Mouse (Mus musculus) heart, postnatal 14 days (tissue): ENCODE results near the gene Kcng3. TPM values are rescaled to one million over a fixed set of nuclear protein-coding genes. Genes with fewer than 3 reads are reported as not detected.

Experiments used
- DNase-seq, 2 experiments: peaks; one replicate each; pipeline ENCODE4 v3.0.0; 2021 to 2022
- intact Hi-C: fragments of 180-260 bp; cut with DNase I; formaldehyde crosslinking; loops from one replicate; pipeline ENCODE4 v1.15.1; 2025
- total RNA-seq, 2 experiments: library from RNA; stranded (reverse); gene quantifications; 2 replicates each; pipeline ENCODE4 v1.2.3; 2021

Gene Kcng3
- total RNA-seq, 2 experiments from 2014 or later, result not detected

GRCm38 (mm10) chr17:83563703-83564111, 68.0 kb downstream of the Kcng3 start:
- intact Hi-C loops, result loop anchor here (5.0 kb wide), 1 partner anchor 291 kb away; no protein-coding TSS in a partner anchor
- DNase-seq, result peak; percentile 47 to 63

- intact Hi-C loops, result loop anchor here (5.0 kb wide), 1 partner anchor 290 kb away; no protein-coding TSS in a partner anchor
- no peak for DNase-seq
These were observed 69.3 kb downstream of the Kcng3 start for GRCm38 (mm10) chr17:83562153-83563010.

DNA sequence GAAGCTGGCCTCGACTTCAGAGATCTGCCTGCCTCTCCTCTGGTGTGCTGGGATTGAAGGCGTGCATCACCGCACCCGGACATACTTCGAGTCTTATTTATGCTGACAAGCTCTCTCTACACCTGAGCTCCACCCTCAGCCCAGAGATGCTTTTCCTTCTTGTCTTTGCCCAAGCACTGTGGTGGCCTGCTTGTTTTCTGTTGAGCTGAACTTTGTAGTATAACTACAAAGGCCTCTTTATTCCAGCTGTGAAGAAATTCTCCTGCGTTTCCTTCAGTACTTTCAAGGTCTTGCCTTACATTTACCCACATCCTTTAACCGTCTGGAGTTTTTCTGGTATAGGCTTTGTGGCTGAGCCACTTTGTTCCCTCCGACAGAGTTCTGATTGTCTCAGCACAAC, 72.6 kb downstream of the Kcng3 start:
- intact Hi-C loops, result loop anchor here (1.0 kb wide), 1 partner anchor 44 kb away; no protein-coding TSS in a partner anchor

GRCm38 (mm10) chr17:83555836-83556235, 75.9 kb downstream of the Kcng3 start:
- intact Hi-C loops, result no loop called here

More for the DNA sequence above, 72.6 kb downstream of the Kcng3 start:
- DNase-seq, result no peak

DNA sequence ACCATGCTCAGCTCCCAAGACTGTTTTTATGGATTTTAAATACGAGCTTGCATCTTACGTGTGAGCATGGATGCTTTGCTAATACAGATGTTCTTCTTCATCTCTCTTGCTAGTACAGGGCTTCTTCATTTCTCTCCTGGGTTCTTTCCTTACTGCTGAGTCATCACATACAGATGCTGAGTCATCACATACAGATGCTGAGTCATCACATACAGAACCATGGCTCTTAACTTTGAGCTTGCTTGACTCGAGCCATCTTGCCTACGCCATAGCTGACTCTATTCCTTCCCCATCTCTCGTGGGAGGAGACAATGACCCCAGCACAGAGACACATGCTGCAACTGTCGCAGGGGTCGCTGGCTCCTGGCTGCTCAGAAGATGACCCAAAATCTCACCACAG, 76.7 kb downstream of the Kcng3 start:
- DNase-seq, result no peak
- intact Hi-C loops, result no loop called here

More at GRCm38 (mm10) chr17:83555836-83556235, 75.9 kb downstream of the Kcng3 start:
- DNase-seq, result no peak

DNA sequence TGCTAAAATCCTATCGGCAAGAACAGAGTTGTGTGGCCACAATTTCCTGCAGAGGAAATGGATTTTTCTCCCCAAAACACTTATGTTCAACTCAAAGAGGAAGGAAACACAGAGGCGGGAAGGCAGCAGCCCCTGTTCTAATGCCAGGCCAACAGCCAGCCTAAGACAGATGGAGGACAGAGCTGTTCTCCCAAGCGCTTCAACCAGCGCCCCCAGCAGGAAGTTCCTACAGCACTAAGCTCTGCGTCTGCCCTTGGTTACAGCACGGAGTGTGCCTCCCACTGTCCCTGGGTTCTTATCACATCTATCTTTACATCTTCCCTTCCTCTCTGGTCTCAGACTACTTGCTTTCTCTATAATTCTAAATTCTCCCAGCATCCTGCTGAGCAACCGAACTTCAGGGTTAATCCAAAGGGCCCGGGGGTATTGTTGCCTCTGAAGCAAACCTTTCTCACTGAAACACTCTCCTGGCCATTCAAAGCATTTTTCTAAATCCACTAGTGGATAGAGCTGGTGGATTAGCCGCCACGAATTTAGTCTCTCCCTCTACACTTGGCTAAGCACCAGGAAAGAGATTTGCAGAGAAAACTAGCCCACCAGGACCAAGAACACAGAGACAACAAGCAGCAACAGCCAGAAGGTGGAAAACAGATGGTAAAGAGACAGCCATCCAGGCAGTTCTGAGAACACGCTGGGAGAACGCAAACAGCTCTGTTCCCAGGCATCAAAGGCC, 83.0 kb downstream of the Kcng3 start:
- intact Hi-C loops, result no loop called here
- peak in 1 of 2 experiments; percentile 10 for DNase-seq

DNA sequence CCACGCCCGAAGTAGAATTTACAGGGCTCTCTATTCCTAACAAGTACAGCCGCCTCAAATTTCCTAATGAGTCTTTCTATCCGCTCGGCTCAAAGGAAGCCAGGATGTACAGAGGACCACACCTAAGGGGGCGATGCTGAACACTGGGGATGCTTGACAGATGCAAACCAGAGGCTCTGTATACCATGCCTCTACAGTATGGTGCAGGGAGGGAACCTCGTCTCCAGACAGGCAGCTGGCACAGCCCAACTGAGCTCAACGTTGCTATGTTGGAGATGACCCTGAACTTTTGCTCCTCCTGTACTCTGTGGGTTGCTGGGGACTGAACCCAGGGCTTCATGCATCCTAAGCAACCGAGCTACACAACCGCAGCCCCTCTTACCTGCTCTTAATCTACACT, 84.5 kb downstream of the Kcng3 start:
- intact Hi-C loops, result no loop called here

DNA sequence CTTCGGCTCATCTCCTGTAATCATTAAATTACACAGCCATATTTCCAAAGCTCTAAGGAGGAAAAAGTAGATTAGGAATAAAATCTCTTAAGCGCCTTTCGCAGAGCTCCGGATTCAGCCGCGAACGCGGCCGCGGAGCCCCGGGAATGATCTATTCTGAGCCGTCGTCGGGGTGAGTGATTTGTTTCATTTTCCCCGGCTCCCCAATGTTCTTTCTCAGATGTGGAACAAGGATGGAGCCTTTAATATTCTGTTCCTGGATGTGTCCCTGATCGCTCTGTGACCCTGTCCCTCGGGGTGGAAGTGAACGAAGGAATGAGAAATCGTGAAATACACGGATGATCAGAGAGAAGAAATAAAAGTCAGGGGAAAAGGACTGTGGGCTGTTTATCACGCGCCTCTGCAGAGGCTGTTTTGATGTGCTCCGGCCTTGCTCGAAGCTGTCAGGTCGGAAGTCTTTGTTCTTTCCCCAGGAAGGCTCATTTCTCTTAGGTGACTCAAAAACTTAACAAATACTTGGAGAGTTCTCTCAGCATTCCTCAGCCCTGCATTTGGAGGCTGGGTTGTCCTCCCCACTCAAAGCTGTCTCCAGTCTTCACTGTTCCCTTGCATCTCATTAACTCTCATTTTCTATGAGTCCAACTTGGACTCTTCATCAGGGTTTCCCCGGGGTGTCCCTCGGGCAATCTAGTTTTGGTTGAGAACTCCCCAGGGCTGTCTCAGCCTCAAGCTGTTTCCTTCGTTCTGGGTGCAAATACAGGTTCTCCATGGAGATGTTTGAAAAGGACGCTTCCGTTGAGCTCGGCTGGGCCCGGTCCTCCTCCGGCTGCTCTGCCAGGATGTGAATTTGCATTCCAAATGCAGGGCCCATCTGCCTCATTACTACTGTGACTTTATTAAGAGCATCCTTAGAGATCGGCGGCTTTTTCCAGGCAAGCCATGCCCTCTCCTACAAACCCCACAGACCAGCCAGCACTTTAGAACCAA, 85.6 kb downstream of the Kcng3 start:
- DNase-seq, result peak; percentile 4 to 25
- intact Hi-C loops, result no loop called here

More for the DNA sequence above, 84.5 kb downstream of the Kcng3 start:
- DNase-seq, result no peak

GRCm38 (mm10) chr17:83545259-83545658, 86.4 kb downstream of the Kcng3 start:
- intact Hi-C loops, result no loop called here
- no peak for DNase-seq

DNA sequence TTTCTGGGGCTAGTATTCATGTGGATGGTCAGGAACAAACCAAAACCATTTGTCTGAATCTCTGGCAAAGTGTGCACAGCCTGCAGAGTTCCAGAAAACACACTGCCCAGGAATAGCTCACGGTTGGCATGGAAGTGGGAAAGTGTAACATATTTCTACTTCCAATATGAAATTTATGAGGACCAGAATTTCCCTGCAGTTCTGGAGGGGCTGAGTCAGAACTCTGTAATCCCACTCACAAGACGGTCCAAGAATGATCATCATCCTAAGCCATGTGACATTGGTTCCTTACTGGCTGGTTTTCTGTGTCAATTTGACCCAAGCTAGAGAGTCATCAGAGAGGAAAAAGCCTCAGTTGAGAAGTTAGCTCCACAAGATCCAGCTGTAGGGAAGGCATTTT, 89.3 kb downstream of the Kcng3 start:
- intact Hi-C loops, result no loop called here
- DNase-seq, result no peak

- DNase-seq, result no peak
- intact Hi-C loops, result no loop called here
These were observed 92.2 kb downstream of the Kcng3 start for GRCm38 (mm10) chr17:83539262-83540037.

- DNase-seq, result no peak
- intact Hi-C loops, result no loop called here
These were observed 93.0 kb downstream of the Kcng3 start for GRCm38 (mm10) chr17:83538694-83539093.

DNA sequence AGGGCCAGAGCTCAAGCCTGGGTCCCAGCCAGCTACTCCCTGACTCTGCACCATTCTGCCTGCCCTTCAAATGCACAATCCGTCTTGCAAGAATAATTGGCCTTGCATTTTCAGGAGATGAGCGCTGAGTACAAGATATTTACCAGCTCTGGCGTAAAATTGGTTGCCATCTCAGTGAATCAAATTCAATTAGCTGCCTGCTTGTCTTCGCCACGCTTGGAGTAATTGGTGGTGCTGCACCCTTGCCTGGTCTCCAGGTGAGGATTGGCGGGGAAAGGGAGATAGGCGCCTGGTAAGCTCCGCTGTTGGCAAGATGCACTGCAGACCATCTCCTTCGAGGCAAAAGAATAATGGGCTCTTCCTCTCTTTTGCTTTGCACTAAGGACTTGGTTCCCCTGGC, 93.6 kb downstream of the Kcng3 start:
- intact Hi-C loops, result no loop called here
- DNase-seq, result no peak

Other genes starting within 250 kb of the Kcng3 start
- gene Cox7a2l, start 114.6 kb downstream of the Kcng3 start, total RNA-seq, result 100 to 1,000 TPM; 297 to 319 TPM
- 10 to 100 TPM; 25.7 to 27.0 TPM for gene Mta3, start 74.3 kb upstream of the Kcng3 start, total RNA-seq
- not detected for gene Haao, start 216.1 kb upstream of the Kcng3 start, total RNA-seq